Mouse (Mus musculus): Measurements from ENCODE around the gene Zc3h14. TPM values are rescaled to one million over a fixed set of nuclear protein-coding genes. Genes with fewer than 3 reads are reported as not detected.

Zc3h14 gene
- 19.8 TPM for polyA plus RNA-seq (2017; shearing (Covaris generic))

GRCm38 (mm10) chr12:98746746-98747379 is at the start of gene Zc3h14:
Gene Zc3h14, plus strand, starts transcription at chr12:98746964.

GRCm38 (mm10) chr12:98736951-98737800 is 9.6 kb upstream of the Zc3h14 start, which contains the start of gene Ptpn21:
Gene Ptpn21, minus strand, starts transcription at chr12:98737405.

Other genes starting within 250 kb of the Zc3h14 start
- gene Kcnk10, start 168.7 kb upstream of the Zc3h14 start, polyA plus RNA-seq (2017; shearing (Covaris generic)), result not detected
- 1.0 TPM for gene Spata7, start 118.8 kb upstream of the Zc3h14 start, polyA plus RNA-seq (2017; shearing (Covaris generic))
- 5.0 TPM for gene Ptpn21, start 9.6 kb upstream of the Zc3h14 start, polyA plus RNA-seq (2017; shearing (Covaris generic))
- 7.5 TPM for gene Eml5, start 154.5 kb downstream of the Zc3h14 start, polyA plus RNA-seq (2017; shearing (Covaris generic))
- 3.4 TPM for gene Ttc8, start 173.6 kb downstream of the Zc3h14 start, polyA plus RNA-seq (2017; shearing (Covaris generic))